Mouse (Mus musculus) regulatory T cell (primary cell): Measurements from ENCODE around the gene Gm49361.

Experiments
- in situ Hi-C: fragments of 300-600 bp; cut with MboI, MseI; formaldehyde crosslinking; loops from one replicate; pipeline ENCODE4 v1.15.1; 2025; ENCODE audit warnings: high pct_unique_total_duplicates

Gene Gm49361

DNA sequence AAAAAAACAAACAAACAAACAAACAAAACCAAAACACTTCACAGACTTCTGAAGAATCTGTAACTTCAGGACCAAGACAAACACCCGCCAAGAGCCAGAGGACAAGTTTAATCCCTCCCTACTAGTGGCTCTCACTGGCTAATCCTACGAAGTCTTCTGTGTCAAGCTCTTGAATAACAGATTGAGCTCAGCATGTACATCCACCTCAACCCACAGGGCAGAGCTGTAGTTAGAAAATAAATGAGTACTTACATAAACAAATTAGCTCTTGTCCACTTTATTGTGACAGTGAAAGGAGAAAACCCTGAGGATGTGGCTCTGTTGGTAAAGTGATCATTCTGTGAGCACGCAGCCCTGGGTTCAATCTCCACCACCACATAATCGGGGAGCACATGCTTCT is 124.2 kb downstream of the Gm49361 start:
- in situ Hi-C loops, result no loop called here

DNA sequence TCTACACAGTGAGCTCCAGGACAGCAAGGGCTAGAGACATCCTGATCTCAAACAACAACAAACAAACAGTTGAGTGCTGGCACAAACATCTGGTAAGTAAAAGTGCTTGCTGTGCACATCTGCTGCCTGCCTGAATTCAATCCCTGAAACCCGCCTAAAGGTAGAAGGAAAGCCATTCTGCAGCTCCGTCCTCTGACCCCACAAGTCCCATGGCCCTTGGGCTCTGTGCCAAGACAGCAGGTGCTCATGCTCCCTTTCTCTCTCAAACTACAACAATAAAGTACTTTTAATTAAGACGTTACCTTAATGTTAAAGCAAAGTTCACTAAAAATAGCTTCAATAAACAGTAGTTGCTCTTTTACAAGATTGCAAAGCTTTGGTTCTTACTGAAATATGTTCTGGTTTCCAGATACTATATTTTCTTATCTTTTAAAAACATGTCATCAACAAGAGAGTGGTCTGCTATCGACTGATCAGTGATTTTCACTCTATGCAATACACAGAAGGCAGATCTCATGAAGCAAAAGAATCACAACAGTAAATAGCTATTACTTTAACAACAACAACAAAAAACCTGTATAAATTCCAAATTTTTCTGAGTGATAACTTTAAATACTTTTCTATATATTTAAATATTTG is 125.2 kb downstream of the Gm49361 start:
- in situ Hi-C loops, result no loop called here

DNA sequence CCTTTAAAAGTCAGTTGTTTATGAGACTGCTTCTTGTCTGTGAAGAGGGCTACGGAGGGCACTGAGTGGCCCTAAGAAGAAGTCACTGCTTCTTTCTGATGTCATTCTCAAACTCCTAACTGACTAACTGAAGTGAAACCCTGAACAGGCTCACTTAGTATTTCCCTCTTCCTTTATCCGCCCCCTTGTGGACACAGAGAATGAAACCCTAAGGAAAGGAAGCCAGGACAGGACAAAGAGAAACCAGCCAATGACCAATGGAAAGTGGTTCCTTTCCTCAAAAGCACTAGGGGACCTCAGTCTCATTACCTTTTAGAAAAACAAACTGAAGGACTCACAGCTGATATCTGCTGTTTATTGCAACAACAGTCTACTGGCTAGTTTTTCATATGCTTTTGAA is 126.4 kb downstream of the Gm49361 start:
- in situ Hi-C loops, result no loop called here

DNA sequence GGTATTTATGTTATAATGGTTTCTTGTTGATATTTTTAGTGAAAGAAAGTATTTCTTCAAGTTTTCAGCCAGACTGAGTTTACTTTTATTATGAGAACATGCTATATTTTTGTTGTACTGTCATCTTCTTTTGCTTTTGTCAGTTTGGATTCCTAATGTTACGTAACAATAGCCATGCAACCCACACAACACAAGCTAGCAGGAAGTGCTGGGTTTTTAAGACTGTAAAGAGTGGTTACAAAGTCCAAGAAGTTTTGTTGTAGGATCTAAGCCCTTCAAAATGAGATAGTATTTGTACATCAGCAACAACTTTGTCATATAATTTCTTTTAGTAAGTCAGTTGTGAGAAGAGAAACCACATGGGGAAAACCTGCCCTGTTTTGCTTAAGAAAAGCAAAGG is 128.2 kb downstream of the Gm49361 start:
- in situ Hi-C loops, result no loop called here

DNA sequence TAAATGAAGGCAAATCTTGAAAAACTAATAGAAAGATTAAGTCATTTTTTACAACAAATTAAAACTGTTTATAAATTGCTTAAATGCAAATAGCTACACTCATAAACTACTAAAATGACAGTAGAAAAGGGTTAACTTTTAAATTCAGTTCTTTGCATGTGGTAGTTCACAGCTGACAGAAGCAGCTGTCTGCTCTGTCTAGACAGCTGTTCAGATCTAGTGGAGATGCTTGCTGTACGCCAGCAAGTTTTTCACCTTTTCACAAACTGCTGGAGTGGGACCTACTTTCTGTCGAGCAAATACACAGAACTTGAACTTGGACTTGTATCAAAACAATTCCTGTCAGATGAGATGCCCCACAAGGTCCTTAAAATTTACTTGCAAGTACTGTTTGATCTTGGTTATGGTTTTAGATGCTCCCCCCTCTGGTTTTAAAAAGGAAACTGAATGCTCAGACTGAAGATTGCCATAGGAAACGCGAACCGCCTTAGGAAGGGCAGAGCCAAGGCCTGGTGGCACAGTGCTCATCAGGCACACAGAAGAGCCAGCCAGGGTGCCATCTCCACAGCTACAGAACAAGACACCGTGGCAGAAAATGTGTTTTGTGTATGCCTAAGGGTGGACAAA is 129.5 kb downstream of the Gm49361 start:
- in situ Hi-C loops, result no loop called here

DNA sequence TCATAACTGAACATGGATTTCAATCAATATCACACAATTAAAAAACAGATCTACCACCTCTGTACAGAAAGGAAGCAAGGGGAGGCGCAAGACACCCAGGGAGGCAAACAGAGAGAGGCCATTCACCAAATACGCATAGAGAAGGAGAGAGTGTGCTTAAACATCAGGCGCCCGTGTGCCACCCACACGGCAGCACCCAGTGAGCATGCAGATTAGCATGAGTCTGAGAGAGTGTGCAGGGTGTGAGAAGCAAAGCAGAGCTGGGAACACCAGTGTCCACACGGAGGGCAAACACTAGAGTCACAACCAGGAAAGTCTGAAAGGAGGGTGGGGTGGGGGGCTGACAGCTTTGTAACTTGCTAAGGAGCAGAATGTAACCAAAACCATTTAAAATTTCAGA is 130.1 kb downstream of the Gm49361 start:
- in situ Hi-C loops, result no loop called here

DNA sequence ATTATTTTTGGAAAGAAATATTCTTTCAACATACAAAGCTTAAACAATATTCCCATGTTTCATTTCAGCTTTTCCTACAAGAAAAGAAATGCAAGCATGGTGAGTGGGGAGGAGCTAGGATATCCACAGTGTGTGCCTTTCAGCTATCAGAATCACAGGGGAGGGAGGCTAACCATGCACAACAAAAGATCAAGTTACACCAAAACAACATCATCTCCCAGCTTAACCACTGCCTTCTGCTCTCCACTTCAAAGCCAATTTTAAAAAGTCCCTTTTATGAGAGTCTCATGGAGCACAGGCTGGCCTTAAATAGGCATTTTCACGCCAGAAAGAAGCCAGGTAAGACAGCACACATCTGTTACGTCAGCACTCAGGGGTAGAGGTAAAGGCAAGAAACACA is 134.9 kb downstream of the Gm49361 start:
- in situ Hi-C loops, result no loop called here

DNA sequence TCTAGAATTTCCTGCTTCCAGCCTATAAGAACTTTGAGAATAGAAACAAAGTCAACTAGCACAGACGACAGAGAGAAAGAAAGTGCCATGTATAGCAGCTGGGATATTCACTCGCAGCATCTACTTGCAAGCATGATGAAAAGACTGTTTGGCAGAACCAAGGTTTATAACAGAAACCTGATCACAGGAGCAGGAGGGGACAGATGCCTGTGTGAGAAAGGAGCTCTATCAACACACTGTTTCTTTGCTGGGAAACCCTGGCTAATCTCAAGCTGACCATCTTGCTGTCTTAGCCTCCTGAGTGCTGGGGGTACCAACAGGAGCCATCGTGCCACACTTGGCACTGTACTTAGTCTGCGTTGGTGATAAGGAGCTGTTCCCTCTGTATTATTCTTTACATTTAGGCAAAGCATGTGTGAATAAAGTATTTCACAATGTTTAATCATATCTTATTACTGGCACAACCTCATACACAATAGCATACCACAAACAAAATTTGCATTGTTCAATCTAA is 136.0 kb downstream of the Gm49361 start:
- in situ Hi-C loops, result no loop called here

DNA sequence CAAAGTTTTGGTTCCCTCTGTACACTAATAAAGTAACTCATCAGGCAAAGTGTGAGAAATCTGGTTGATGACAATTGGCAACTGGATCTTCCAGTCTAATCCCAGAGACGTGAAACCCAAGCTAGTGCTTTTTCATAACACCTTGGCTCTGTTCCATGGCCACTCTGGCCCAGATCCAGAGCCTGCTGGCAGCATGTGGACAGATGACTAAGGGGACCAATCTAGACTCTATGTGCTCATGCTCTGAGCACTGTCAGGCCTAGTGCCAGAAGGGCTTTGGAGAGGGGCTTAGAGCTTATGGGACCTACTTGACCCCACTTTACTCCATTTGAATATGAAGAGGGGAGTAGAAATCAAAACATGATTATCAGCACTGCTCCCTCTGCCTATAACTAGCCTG is 138.4 kb downstream of the Gm49361 start:
- in situ Hi-C loops, result no loop called here

DNA sequence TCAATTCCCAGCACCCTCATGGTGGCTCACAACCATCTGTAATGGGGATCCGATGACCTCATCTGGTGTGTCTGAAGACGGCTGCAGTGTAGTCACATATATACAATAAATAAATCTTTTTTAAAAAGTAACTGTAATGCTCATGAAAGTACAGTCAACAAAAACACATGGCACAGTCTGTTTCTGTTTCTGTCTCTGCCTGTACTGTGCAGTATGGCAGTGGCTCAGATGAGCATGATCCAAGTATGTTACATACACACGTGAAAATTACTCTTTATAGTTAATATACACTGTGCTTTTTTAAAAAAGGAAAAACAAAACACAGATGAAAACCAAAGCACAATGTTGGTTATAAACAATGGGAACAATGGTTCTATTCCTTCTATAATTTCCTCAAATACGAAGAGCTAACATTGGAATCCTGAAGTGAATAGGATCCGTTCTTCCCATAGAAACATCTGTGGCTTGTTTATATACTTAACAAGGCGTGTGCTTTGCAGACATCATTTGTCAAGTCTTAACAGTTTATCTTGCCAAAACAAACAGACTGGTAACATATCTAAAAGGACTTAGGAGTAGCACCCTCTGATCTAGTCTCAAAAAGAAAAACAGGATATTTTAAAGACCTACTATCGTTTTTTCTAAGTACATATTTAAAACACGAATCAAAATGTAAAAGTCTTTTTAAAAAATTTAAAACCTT is 139.1 kb downstream of the Gm49361 start:
- in situ Hi-C loops, result no loop called here

DNA sequence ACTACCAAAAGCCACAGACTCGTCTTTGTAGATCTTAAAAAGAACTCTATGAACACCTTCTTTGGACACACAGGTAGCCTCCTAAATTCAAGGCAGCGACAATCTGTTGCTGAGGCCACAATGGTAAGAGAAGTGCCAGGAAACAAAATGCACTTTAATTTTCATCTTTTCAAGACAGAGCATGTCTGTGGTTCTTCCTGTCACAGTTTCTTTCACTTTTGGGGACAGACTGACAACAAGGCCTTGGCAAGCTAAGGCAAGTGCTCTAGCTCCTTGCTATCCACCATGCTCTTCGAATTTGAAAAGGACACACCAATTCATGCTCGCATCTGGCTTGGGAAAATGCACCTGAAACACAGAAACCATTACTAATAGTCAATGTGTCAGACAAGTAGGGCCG is 152.6 kb downstream of the Gm49361 start:
- in situ Hi-C loops, result loop anchor here (25.0 kb wide), 1 partner anchor 906 kb away; no protein-coding TSS in a partner anchor
